Mouse (Mus musculus): ENCODE measurements around the gene Fndc3a. TPM values are rescaled to one million over a fixed set of nuclear protein-coding genes. Genes with fewer than 3 reads are reported as not detected.
A peak's percentile ranks its signal among the peaks of the same experiment; 100 is the strongest.

The Fndc3a gene
- polyA plus RNA-seq (2015; fragmentation: Nextera tagmentation; extraction: Ambion mirVana), result 21.5 and 22.1 TPM in 2 replicates

- Histone ChIP-seq H3K4me2 (peak within 1 kb of the TSS; percentile 87), H3K27ac (replicated peaks) (peak within 1 kb of the TSS; percentile 90), H3K9me3 (no peaks in the 10 kb centered on the region), H3K4me3 (peak within 1 kb of the TSS; percentile 96), H3K4me1 (peaks cover 14% of the 10 kb centered on the region), H3K9ac (peak within 1 kb of the TSS; percentile 98), H3K27me3 (replicated peaks) (peaks cover 9% of the 10 kb centered on the region), H3K36me3 (no peaks in the 10 kb centered on the region)
- peak; percentile 71; the same call in 1 of the 2 replicates for ATAC-seq (ENCODE audit: extremely low read depth, insufficient number of reproducible peaks, low FRiP score, low TSS enrichment)
- 1% methylated on average over 63 of the region's 82 CpGs for WGBS
Observed at GRCm38 (mm10) chr14:72709710-72710340, at the start of gene Fndc3a. Gene Fndc3a, minus strand, starts transcription at chr14:72710003.

- WGBS, result 72% methylated on average over 6 of the region's 6 CpGs
- H3K36me3 ChIP-seq, result no peaks in the 10 kb centered on the region
Observed at GRCm38 (mm10) chr14:72752893-72753292, 43.1 kb upstream of the Fndc3a start.

GRCm38 (mm10) chr14:72750426-72751182 lies 40.8 kb upstream of the Fndc3a start:
- no peaks in the 10 kb centered on the region for H3K27me3 ChIP-seq (replicated peaks)
- H3K4me1 ChIP-seq, result no peaks in the 10 kb centered on the region
- WGBS, result 80% methylated on average over 5 of the region's 5 CpGs
- no peak overlapping the region for H3K9ac ChIP-seq
- H3K27ac ChIP-seq (replicated peaks), result no peak overlapping the region
- H3K9me3 ChIP-seq, result 0 out of 2 replicates have a peak, but pooled peaks cover 4% of the 10 kb centered on the region
- H3K4me2 ChIP-seq, result no peak overlapping the region
- no peak for ATAC-seq (ENCODE audit: extremely low read depth, insufficient number of reproducible peaks, low FRiP score, low TSS enrichment)
- no peaks in the 10 kb centered on the region for H3K36me3 ChIP-seq
- H3K4me3 ChIP-seq, result no peak overlapping the region

More at GRCm38 (mm10) chr14:72752893-72753292, 43.1 kb upstream of the Fndc3a start:
- no peak overlapping the region for H3K4me2 ChIP-seq
- no peak for ATAC-seq (ENCODE audit: extremely low read depth, insufficient number of reproducible peaks, low FRiP score, low TSS enrichment)
- H3K27me3 ChIP-seq (replicated peaks), result no peaks in the 10 kb centered on the region
- no peak overlapping the region for H3K4me3 ChIP-seq
- H3K9me3 ChIP-seq, result 0 out of 2 replicates have a peak, but pooled peaks cover 4% of the 10 kb centered on the region
- no peaks in the 10 kb centered on the region for H3K4me1 ChIP-seq
- no peak overlapping the region for H3K27ac ChIP-seq (replicated peaks)
- H3K9ac ChIP-seq, result no peak overlapping the region

- no peak for ATAC-seq (ENCODE audit: extremely low read depth, insufficient number of reproducible peaks, low FRiP score, low TSS enrichment)
- H3K9me3 ChIP-seq, result 0 out of 2 replicates have a peak, but pooled peaks cover 4% of the 10 kb centered on the region
- no peaks in the 10 kb centered on the region for H3K4me1 ChIP-seq
- H3K27ac ChIP-seq (replicated peaks), result no peak overlapping the region
- no peak overlapping the region for H3K4me2 ChIP-seq
- H3K4me3 ChIP-seq, result no peak overlapping the region
- H3K9ac ChIP-seq, result no peak overlapping the region
- H3K36me3 ChIP-seq, result no peaks in the 10 kb centered on the region
- WGBS, result 76% methylated on average over 5 of the region's 5 CpGs
- no peaks in the 10 kb centered on the region for H3K27me3 ChIP-seq (replicated peaks)
Observed at GRCm38 (mm10) chr14:72748331-72748730, 38.5 kb upstream of the Fndc3a start.

- H3K27ac ChIP-seq (replicated peaks), result no peak overlapping the region
- H3K4me2 ChIP-seq, result no peak overlapping the region
- H3K9ac ChIP-seq, result no peak overlapping the region
- no peak for ATAC-seq (ENCODE audit: extremely low read depth, insufficient number of reproducible peaks, low FRiP score, low TSS enrichment)
- 47% methylated on average over 3 of the region's 3 CpGs for WGBS
- H3K4me3 ChIP-seq, result no peak overlapping the region
- H3K27me3 ChIP-seq (replicated peaks), result no peaks in the 10 kb centered on the region
- H3K36me3 ChIP-seq, result no peaks in the 10 kb centered on the region
- no peaks in the 10 kb centered on the region; the same call in 1 of the 2 replicates for H3K4me1 ChIP-seq
- H3K9me3 ChIP-seq, result no peaks in the 10 kb centered on the region
Observed at GRCm38 (mm10) chr14:72741667-72742066, 31.9 kb upstream of the Fndc3a start.

- Histone ChIP-seq H3K4me3 (no peak overlapping the region), H3K4me1 (no peaks in the 10 kb centered on the region; the same call in 1 of the 2 replicates), H3K27me3 (replicated peaks) (no peaks in the 10 kb centered on the region), H3K9me3 (no peaks in the 10 kb centered on the region), H3K9ac (no peak overlapping the region), H3K4me2 (no peak overlapping the region), H3K36me3 (no peaks in the 10 kb centered on the region), H3K27ac (replicated peaks) (no peak overlapping the region)
- no peak for ATAC-seq (ENCODE audit: extremely low read depth, insufficient number of reproducible peaks, low FRiP score, low TSS enrichment)
- WGBS, result 74% methylated on average over 5 of the region's 5 CpGs
Observed at GRCm38 (mm10) chr14:72740336-72740735, 30.5 kb upstream of the Fndc3a start.

- 59% methylated on average over 8 of the region's 8 CpGs for WGBS
- no peaks in the 10 kb centered on the region; the same call in 1 of the 2 replicates for H3K4me1 ChIP-seq
- H3K27ac ChIP-seq (replicated peaks), result no peak overlapping the region
- H3K27me3 ChIP-seq (replicated peaks), result no peaks in the 10 kb centered on the region
- ATAC-seq (ENCODE audit: extremely low read depth, insufficient number of reproducible peaks, low FRiP score, low TSS enrichment), result no peak
- H3K4me3 ChIP-seq, result no peak overlapping the region
- no peak overlapping the region for H3K9ac ChIP-seq
- H3K36me3 ChIP-seq, result no peaks in the 10 kb centered on the region
- H3K9me3 ChIP-seq, result no peaks in the 10 kb centered on the region
- no peak overlapping the region for H3K4me2 ChIP-seq
Observed at GRCm38 (mm10) chr14:72739484-72740208, 29.8 kb upstream of the Fndc3a start.

GRCm38 (mm10) chr14:72738776-72739175 lies 29.0 kb upstream of the Fndc3a start:
- H3K4me3 ChIP-seq, result no peak overlapping the region
- no peak overlapping the region for H3K9ac ChIP-seq
- H3K27me3 ChIP-seq (replicated peaks), result no peaks in the 10 kb centered on the region
- ATAC-seq (ENCODE audit: extremely low read depth, insufficient number of reproducible peaks, low FRiP score, low TSS enrichment), result no peak
- 76% methylated on average over 4 of the region's 4 CpGs for WGBS
- no peaks in the 10 kb centered on the region for H3K9me3 ChIP-seq
- H3K4me1 ChIP-seq, result no peaks in the 10 kb centered on the region; the same call in 1 of the 2 replicates
- H3K27ac ChIP-seq (replicated peaks), result no peak overlapping the region
- no peaks in the 10 kb centered on the region for H3K36me3 ChIP-seq
- no peak overlapping the region for H3K4me2 ChIP-seq

- Histone ChIP-seq H3K27me3 (replicated peaks) (no peaks in the 10 kb centered on the region), H3K4me3 (no peak overlapping the region), H3K9me3 (no peaks in the 10 kb centered on the region), H3K27ac (replicated peaks) (no peak overlapping the region), H3K4me2 (no peak overlapping the region), H3K36me3 (no peaks in the 10 kb centered on the region), H3K4me1 (no peaks in the 10 kb centered on the region; the same call in 1 of the 2 replicates), H3K9ac (no peak overlapping the region)
- 53% methylated on average over 4 of the region's 4 CpGs for WGBS
- no peak for ATAC-seq (ENCODE audit: extremely low read depth, insufficient number of reproducible peaks, low FRiP score, low TSS enrichment)
Observed at GRCm38 (mm10) chr14:72738217-72738616, 28.4 kb upstream of the Fndc3a start.

GRCm38 (mm10) chr14:72725865-72726264 lies 16.1 kb upstream of the Fndc3a start:
- H3K4me3 ChIP-seq, result no peak overlapping the region
- H3K27ac ChIP-seq (replicated peaks), result no peak overlapping the region
- WGBS, result 64% methylated on average over 3 of the region's 3 CpGs
- no peak overlapping the region for H3K4me2 ChIP-seq
- no peaks in the 10 kb centered on the region for H3K36me3 ChIP-seq
- no peak overlapping the region for H3K9ac ChIP-seq
- no peaks in the 10 kb centered on the region for H3K27me3 ChIP-seq (replicated peaks)
- H3K4me1 ChIP-seq, result no peaks in the 10 kb centered on the region
- no peak for ATAC-seq (ENCODE audit: extremely low read depth, insufficient number of reproducible peaks, low FRiP score, low TSS enrichment)
- H3K9me3 ChIP-seq, result no peaks in the 10 kb centered on the region

Measured in heart, embryonic 13.5 days (tissue).